Mouse (Mus musculus): ENCODE data around the gene Ddx19a. TPM values are rescaled to one million over a fixed set of nuclear protein-coding genes. Genes with fewer than 3 reads are reported as not detected.
"Not testable (repeated sequence)": the region's sequence is repeated elsewhere in the genome, so short reads cannot be mapped to it uniquely, and the experiment has no call there.

Ddx19a gene
- polyA plus RNA-seq, 1 experiment from 2014 or later, result 14.3 TPM

DNA sequence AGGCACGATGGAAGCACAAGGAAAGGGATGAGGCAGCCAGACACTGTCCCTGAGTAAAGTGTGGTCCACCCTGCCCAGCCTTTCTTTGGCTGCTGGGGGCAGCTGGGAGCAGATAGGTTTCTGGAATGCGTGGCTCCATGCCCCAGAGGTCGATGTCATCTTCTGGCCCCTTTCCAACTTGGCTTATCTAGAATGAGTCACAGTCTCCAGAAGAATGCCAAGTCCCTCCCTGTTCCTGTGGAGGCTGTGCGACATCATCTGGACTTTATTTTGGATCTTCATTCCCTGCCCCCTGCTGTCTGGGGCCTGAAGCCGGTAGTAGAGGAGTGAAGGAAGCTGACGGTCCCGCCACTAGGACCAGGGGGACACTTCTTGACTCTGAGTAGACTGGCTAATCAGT, 32.0 kb downstream of the Ddx19a start:
- H3K4me2 ChIP-seq, result no peak overlapping the region
- peaks cover 49% of the 10 kb centered on the region for H3K36me3 ChIP-seq
- H3K4me3 ChIP-seq, result no peak overlapping the region
- no peaks in the 10 kb centered on the region for H3K27me3 ChIP-seq
- WGBS, result 69% methylated on average over 7 of the region's 7 CpGs
- ATAC-seq (ENCODE audit: low read depth), result no peak
- H3K4me1 ChIP-seq (replicated peaks), result peaks cover 8% of the 10 kb centered on the region
- no peak overlapping the region for H3K9ac ChIP-seq
- H3K27ac ChIP-seq (replicated peaks), result no peak overlapping the region
- no peaks in the 10 kb centered on the region for H3K9me3 ChIP-seq

DNA sequence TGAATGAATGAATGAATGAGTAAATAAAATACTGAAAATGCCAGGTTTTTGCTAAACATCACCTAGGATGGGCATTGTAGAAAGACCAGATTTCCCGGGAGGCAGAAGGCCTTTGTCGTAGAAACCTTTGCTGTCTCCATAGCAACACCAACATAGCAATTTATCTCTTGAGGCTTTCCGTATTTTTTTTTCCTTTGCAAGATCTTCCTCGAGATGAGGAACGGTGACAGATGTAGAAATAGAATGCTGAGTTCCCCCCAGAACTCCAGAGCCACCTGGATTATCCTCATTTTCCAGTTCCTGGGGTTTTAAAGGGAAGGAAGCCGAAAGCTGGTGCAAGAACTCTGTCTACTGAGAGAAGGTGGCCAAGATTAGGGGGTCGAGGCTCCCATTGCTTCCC, 32.9 kb downstream of the Ddx19a start:
- Histone ChIP-seq H3K27me3 (no peaks in the 10 kb centered on the region), H3K36me3 (peaks cover 56% of the 10 kb centered on the region), H3K4me2 (no peak overlapping the region), H3K9me3 (no peaks in the 10 kb centered on the region), H3K9ac (no peak overlapping the region), H3K27ac (replicated peaks) (no peak overlapping the region), H3K4me1 (replicated peaks) (0 out of 2 replicates have a peak, but pooled peaks cover 3% of the 10 kb centered on the region), H3K4me3 (no peak overlapping the region)
- no peak for ATAC-seq (ENCODE audit: low read depth)
- 75% methylated on average over 7 of the region's 7 CpGs for WGBS

DNA sequence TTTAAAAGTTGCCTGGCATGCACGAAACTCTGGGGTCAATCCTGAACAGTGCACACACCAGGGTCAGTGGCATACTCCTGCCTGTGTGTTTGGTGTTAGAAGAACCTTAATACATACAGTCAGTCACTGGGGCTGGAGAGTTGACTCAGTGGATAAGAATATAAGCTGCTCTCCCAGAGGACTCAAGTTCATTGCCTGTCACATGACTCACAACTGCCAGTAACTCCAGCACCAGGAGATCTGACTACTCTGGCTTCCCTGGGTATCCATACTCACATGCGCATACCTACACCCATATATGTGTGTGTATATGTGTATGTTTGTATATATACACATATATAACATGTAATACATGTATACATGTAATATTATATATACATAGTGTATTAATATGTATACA, 34.5 kb downstream of the Ddx19a start:
- no peak overlapping the region for H3K4me2 ChIP-seq
- H3K9me3 ChIP-seq, result no peaks in the 10 kb centered on the region
- H3K27me3 ChIP-seq, result no peaks in the 10 kb centered on the region
- no peak overlapping the region for H3K4me3 ChIP-seq
- H3K9ac ChIP-seq, result no peak overlapping the region
- 0 out of 2 replicates have a peak, but pooled peaks cover 3% of the 10 kb centered on the region for H3K4me1 ChIP-seq (replicated peaks)
- no peak overlapping the region for H3K27ac ChIP-seq (replicated peaks)
- WGBS, result 89% methylated on average over 2 of the region's 2 CpGs
- peaks cover 65% of the 10 kb centered on the region for H3K36me3 ChIP-seq
- no peak for ATAC-seq (ENCODE audit: low read depth)

DNA sequence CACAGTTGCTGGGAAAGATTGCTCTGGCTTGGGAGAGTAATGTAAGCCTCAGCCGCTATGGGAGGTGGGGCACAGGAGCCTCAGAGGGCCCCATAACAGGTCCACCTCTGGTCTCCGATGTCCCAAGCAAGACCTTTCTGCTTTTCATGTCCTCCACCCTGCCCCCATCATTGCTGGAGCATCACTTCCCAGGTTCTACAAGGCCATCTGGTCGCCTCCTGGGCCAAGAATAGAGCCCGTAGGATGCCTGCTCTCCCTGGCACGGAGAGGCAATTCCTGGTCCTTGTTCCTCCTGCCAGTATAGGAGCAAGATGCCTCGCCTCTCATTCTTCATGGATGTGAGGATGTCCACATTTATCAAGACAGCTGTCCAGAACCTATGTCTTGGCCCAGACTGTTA, 37.7 kb downstream of the Ddx19a start:
- Histone ChIP-seq H3K4me2 (no peak overlapping the region), H3K9me3 (no peaks in the 10 kb centered on the region), H3K9ac (no peak overlapping the region), H3K27ac (replicated peaks) (no peak overlapping the region), H3K27me3 (no peaks in the 10 kb centered on the region), H3K4me1 (replicated peaks) (peaks cover 19% of the 10 kb centered on the region), H3K4me3 (no peak overlapping the region), H3K36me3 (peaks cover 54% of the 10 kb centered on the region)
- ATAC-seq (ENCODE audit: low read depth), result no peak
- 89% methylated on average over 6 of the region's 6 CpGs for WGBS

DNA sequence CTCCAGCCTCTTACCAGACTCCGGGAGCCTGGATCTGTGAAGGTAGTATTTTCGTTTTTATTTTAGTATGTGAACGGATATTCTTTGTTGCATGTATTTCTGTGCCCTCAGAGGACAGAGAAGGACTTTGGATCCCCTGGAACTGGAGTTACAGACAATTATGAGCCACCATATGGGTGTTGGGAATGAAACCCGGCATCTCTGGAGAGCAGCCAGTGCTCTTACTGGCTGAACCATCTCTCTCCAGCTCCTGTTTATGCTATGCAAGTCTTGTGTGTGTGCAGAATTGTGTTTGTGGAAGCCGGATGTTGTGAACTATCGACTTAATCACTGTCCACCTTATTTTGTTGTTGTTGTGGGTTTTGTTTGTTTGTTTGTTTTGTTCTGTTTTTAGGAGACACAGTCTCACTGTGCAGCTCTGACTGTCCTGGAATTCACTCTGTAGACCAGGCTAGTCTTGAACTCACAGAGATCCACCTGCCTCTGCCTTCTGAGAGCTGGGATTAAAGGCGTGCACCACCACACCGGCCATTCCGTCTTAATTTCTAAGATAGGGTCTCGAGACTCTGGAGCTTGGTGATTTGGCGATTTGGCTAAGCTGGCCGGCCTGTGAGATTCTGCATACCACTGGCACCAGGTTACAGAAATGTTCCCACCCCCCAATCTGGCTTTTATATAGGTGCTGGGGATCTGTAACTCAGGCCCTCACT, 38.4 kb downstream of the Ddx19a start:
- Histone ChIP-seq H3K9me3 (no peaks in the 10 kb centered on the region), H3K9ac (no peak overlapping the region), H3K36me3 (peaks cover 54% of the 10 kb centered on the region), H3K27ac (replicated peaks) (no peak overlapping the region), H3K27me3 (no peaks in the 10 kb centered on the region), H3K4me1 (replicated peaks) (peaks cover 17% of the 10 kb centered on the region), H3K4me2 (no peak overlapping the region), H3K4me3 (no peak overlapping the region)
- no peak for ATAC-seq (ENCODE audit: low read depth)
- 97% methylated on average over 12 of the region's 12 CpGs for WGBS

DNA sequence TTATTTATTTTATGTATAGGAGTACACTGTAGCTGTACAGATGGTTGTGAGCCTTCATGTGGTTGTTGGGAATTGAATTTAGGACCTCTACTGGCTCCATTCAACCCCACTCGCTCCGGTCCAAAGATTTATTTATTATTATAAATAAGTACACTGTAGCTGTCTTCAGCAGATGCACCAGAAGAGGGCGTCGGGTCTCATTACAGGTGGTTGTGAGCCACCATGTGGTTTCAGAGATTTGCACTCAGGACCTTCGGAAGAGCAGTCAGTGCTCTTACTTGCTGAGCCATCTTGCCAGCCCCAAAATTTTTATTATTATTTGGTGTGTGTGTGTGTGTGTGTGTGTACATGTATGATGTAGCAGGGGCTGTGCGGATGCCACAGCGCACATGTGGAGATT, 39.0 kb downstream of the Ddx19a start:
- ATAC-seq (ENCODE audit: low read depth); H3K9ac ChIP-seq; H3K4me2 ChIP-seq; H3K9me3 ChIP-seq; H3K27ac ChIP-seq (replicated peaks); H3K4me3 ChIP-seq; H3K27me3 ChIP-seq: not testable (repeated sequence)
- peaks cover 52% of the 10 kb centered on the region for H3K36me3 ChIP-seq
- 91% methylated on average over 7 of the region's 7 CpGs for WGBS
- peaks cover 17% of the 10 kb centered on the region for H3K4me1 ChIP-seq (replicated peaks)

DNA sequence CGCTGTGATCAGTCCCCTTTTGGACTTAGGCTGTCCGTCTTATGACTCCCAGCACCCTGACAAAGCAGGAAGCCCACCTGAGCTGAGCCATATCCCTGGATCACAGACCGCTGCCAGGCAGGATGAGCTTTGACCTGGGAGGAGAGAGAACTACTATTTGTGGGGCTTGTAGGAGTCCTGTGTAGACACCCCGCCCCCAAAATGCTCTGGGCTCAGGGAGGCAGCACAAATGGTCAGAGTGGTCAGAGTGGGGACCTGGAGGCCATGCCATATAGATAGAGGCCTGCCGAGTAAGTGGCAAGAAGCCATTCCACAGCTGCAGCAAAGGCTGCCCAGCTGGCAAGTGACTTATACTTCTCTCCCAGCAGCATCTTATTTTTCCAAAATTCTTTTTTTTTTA, 39.5 kb downstream of the Ddx19a start:
- H3K27ac ChIP-seq (replicated peaks), result no peak overlapping the region
- H3K27me3 ChIP-seq, result no peaks in the 10 kb centered on the region
- WGBS, result 75% methylated on average over 5 of the region's 5 CpGs
- H3K36me3 ChIP-seq, result peaks cover 50% of the 10 kb centered on the region
- H3K4me2 ChIP-seq, result no peak overlapping the region
- H3K4me3 ChIP-seq, result no peak overlapping the region
- no peak overlapping the region for H3K9ac ChIP-seq
- no peaks in the 10 kb centered on the region for H3K9me3 ChIP-seq
- no peak for ATAC-seq (ENCODE audit: low read depth)
- peaks cover 17% of the 10 kb centered on the region for H3K4me1 ChIP-seq (replicated peaks)

DNA sequence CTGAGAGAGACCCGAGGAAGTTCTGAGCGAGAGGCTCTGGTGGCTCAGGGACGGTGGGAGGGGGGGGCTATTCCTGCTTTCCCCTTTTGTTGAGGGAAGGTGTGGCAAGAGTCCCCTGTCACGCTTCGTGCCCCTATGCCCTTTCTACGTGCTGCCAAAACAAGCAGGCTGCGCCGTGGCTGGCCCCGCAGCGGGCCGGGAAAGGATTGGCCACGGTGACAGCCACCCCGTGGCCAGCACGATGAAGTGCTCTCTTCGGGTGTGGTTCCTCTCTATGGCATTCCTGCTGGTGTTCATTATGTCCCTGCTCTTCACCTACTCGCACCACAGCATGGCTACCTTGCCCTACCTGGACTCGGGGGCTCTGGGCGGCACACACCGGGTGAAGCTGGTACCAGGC, 40.1 kb downstream of the Ddx19a start:
- Histone ChIP-seq H3K9ac (no peak overlapping the region), H3K27ac (replicated peaks) (no peak overlapping the region)
- ATAC-seq (ENCODE audit: low read depth), result no peak

DNA sequence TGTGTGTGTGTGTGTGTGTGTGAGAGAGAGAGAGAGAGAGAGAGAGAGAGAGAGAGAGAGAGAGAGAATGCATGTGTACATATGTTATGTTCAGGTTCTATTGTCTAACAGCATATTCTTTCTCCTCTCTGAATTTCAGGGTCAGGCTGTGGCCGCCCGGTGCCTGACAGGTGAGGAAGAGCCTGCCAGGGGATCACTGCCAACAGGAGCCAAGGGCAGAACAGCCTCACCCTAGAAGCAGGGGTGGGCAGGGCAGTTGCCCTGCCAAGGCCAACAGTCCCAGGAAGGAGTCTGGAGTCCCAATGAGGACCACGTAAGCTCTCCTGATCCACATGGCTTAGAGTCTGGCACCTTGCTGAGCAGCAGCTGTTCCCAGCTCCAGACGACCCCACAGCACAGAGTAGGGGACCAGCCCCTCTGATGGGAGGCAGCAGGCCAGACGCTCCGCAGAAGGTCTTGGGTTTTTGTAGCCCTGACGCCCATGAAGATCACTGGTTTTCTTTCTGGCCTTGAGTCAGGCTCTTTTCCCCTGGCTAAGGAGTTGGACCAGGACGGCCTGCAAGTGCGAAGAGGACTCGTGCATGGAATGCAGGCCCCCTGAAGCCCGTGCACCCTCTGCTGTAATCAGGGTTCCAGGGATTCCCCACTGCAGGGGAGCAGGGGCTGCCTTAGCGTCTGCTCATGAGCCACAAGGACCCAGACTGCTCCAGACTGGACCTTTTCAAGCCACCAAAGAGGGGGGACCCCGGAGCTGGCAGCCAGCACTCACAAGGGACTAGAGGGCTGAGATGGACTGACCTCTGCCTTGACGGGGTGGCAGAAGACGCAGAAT, 40.8 kb downstream of the Ddx19a start:
- Histone ChIP-seq H3K4me1 (replicated peaks) (peaks cover 17% of the 10 kb centered on the region), H3K27ac (replicated peaks) (peak overlapping the region; percentile 65; the same call in 1 of the 2 replicates), H3K36me3 (peaks cover 41% of the 10 kb centered on the region), H3K27me3 (no peaks in the 10 kb centered on the region), H3K9me3 (no peaks in the 10 kb centered on the region), H3K4me2 (no peak overlapping the region), H3K4me3 (no peak overlapping the region), H3K9ac (no peak overlapping the region)
- ATAC-seq (ENCODE audit: low read depth), result no peak
- 80% methylated on average over 15 of the region's 15 CpGs for WGBS

More for the DNA sequence above, 40.1 kb downstream of the Ddx19a start:
- H3K4me2 ChIP-seq, result no peak overlapping the region
- no peaks in the 10 kb centered on the region for H3K27me3 ChIP-seq
- peaks cover 17% of the 10 kb centered on the region for H3K4me1 ChIP-seq (replicated peaks)
- H3K9me3 ChIP-seq, result no peaks in the 10 kb centered on the region
- no peak overlapping the region for H3K4me3 ChIP-seq
- WGBS, result 91% methylated on average over 19 of the region's 19 CpGs
- peaks cover 47% of the 10 kb centered on the region for H3K36me3 ChIP-seq

DNA sequence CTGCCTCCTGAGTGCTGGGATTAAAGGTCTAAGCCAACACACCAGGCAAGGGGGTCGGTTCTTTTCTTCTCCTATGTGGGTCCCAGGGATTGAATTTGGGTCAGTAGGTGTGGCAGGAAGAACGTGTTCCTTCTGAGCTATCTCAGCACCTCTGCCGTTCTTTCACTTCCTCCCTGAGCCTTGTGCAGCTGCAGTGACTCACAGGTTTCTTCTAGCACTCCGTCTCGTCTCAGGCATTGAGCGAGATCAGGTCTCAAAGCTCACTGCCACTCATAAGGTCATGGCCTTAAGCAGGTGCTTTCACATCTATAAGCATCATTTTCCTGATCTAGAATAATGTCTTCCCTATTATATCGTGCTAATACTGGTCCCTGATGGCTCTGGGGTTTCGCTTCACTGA, 42.8 kb downstream of the Ddx19a start:
- WGBS, result 77% methylated on average over 8 of the region's 8 CpGs
- peaks cover 23% of the 10 kb centered on the region for H3K4me1 ChIP-seq (replicated peaks)
- no peaks in the 10 kb centered on the region for H3K27me3 ChIP-seq
- H3K4me2 ChIP-seq, result no peak overlapping the region
- H3K4me3 ChIP-seq, result no peak overlapping the region
- no peak overlapping the region for H3K27ac ChIP-seq (replicated peaks)
- H3K36me3 ChIP-seq, result peaks cover 34% of the 10 kb centered on the region
- H3K9me3 ChIP-seq, result no peaks in the 10 kb centered on the region
- ATAC-seq (ENCODE audit: low read depth), result no peak
- no peak overlapping the region for H3K9ac ChIP-seq

DNA sequence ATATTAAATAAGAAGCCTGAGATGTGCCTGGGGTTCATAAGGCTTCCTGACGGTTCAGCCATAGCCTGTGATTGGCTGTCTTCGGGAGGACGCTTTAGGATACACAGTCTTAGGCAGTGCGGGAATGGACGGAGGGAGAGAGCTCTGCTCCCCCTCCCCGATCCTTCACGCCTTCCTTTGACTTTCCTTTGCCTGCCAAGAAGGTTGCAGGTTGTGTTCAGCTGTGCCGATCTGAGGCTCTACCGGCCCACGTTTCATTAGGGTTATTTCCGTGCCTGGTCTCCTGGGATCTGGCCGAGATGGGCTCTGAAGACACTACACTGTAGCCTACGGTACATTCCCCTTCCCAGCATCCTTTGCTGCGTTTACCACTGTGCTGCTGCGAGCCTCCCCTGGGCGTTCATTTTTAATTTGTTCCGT, 47.5 kb downstream of the Ddx19a start:
- no peak overlapping the region for H3K4me3 ChIP-seq
- H3K27me3 ChIP-seq, result no peaks in the 10 kb centered on the region
- H3K27ac ChIP-seq (replicated peaks), result peak overlapping the region; percentile 71
- ATAC-seq (ENCODE audit: low read depth), result peak; percentile 92
- peak overlapping the region; percentile 36 for H3K4me2 ChIP-seq
- 58% methylated on average over 17 of the region's 17 CpGs for WGBS
- 0 out of 2 replicates have a peak, but pooled peaks cover 4% of the 10 kb centered on the region for H3K36me3 ChIP-seq
- H3K4me1 ChIP-seq (replicated peaks), result peaks cover 11% of the 10 kb centered on the region
- no peaks in the 10 kb centered on the region for H3K9me3 ChIP-seq
- H3K9ac ChIP-seq, result no peak overlapping the region

DNA sequence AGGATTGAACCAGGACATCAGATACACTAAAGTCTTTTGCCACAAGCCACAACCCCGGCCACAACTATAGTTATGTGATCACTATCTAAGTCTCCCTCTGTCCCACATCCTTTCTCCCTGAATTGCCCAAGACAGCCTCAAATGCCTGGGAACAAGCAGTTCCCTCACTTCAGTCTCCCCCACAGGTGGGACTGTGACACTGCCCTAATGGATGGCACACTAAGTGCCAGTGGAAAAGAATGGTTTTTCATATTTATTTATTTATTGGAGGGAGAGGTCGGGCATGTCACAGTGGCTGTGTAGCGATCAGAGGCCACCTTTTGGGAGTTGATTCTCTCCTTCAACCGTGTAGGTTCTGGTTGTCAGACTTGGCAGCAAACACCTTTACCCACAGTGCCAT, 51.9 kb downstream of the Ddx19a start:
- Histone ChIP-seq H3K4me1 (replicated peaks) (peaks cover 30% of the 10 kb centered on the region), H3K4me3 (no peak overlapping the region), H3K4me2 (no peak overlapping the region), H3K36me3 (no peaks in the 10 kb centered on the region), H3K27me3 (no peaks in the 10 kb centered on the region), H3K27ac (replicated peaks) (no peak overlapping the region), H3K9me3 (no peaks in the 10 kb centered on the region), H3K9ac (no peak overlapping the region)
- ATAC-seq (ENCODE audit: low read depth), result no peak
- WGBS, result 80% methylated on average over 4 of the region's 4 CpGs
